Comparison of ENCODE assay signal across 10 mouse cellular contexts in genomic region chr19:37907451-37908320, GRCm38 (mm10).
A peak's percentile ranks its signal among the peaks of the same experiment; 100 is the strongest.
DNase-seq lines count a peak whose midpoint lies in the region; ATAC-seq and TF ChIP-seq lines count a peak whose summit lies in the region.
"Had no signal": no experiment of that assay in that cellular context is flagged by ENCODE, and none has a peak within 500 bp of the region (broad histone marks: within the 10 kb centered on the region; RNA-seq: fewer than 3 reads in every experiment).

No protein-coding gene starts in this region.

- H3K4me3 ChIP-seq in heart, embryonic 10.5 days, result peak overlapping the region; percentile 8; the same call in 1 of the 2 replicates
- peak overlapping the region; percentile 27 for H3K4me3 ChIP-seq in embryonic facial prominence, embryonic 10.5 days
- no peak overlapping the region for H3K4me3 ChIP-seq in liver, postnatal 0 days (ENCODE audit: low read depth, low read length)
- H3K4me3 ChIP-seq: liver, embryonic 12.5 days had no signal

- no peaks in the 10 kb centered on the region for H3K36me3 ChIP-seq in heart, embryonic 10.5 days
- H3K36me3 ChIP-seq in embryonic facial prominence, embryonic 10.5 days (replicated peaks), result no peaks in the 10 kb centered on the region
- peaks cover 5% of the 10 kb centered on the region for H3K36me3 ChIP-seq in liver, postnatal 0 days (replicated peaks; ENCODE audit: insufficient read depth, low read length)
- H3K36me3 ChIP-seq: liver, embryonic 12.5 days had no signal

- no peak for ATAC-seq in liver, postnatal 0 days
- ATAC-seq: liver, embryonic 12.5 days had no signal

- WGBS in heart, embryonic 10.5 days, result 29% methylated on average over 17 of the region's 17 CpGs
- WGBS in embryonic facial prominence, embryonic 10.5 days, result 26% methylated on average over 17 of the region's 17 CpGs
- 33% methylated on average over 17 of the region's 17 CpGs for WGBS in liver, postnatal 0 days (ENCODE audit: insufficient replicate concordance)

- no peaks in the 10 kb centered on the region for H3K9me3 ChIP-seq in heart, embryonic 10.5 days
- H3K9me3 ChIP-seq in embryonic facial prominence, embryonic 10.5 days, result no peaks in the 10 kb centered on the region
- no peaks in the 10 kb centered on the region for H3K9me3 ChIP-seq in liver, postnatal 0 days (ENCODE audit: low read length)
- H3K9me3 ChIP-seq: liver, embryonic 12.5 days had no signal

- H3K27ac ChIP-seq in heart, embryonic 10.5 days, result peak overlapping the region; percentile 29; the same call in 1 of the 2 replicates
- H3K27ac ChIP-seq in embryonic facial prominence, embryonic 10.5 days (replicated peaks), result peak overlapping the region; percentile 81
- H3K27ac ChIP-seq in liver, postnatal 0 days (ENCODE audit: low read depth), result no peak overlapping the region
- H3K27ac ChIP-seq: liver, embryonic 12.5 days had no signal

- DNase-seq in heart, embryonic 10.5 days (ENCODE audit: low spot score), result no peak
- no peak for DNase-seq in heart, postnatal 4 days
- peak; percentile 91 for DNase-seq in 3T3-L1 (ENCODE audit: low read depth, low spot score)
- DNase-seq in embryonic facial prominence, embryonic 10.5 days (ENCODE audit: low spot score), result peak; percentile 72
- peak; percentile 37 to 59 for DNase-seq in layer of hippocampus, postnatal 36 days
- DNase-seq in thymus, postnatal 4 days, result no peak
- no peak for DNase-seq in spleen, postnatal 14 days (ENCODE audit: low spot score in 2 of 2)
- no peak for DNase-seq in liver, postnatal 0 days
- DNase-seq: cerebellum, adult 8-10 months had no signal

- TF ChIP-seq CTCF in liver, postnatal 0 days (IDR thresholded peaks at IDR 0.05; ENCODE audit: low read depth), result no peak

- no peaks in the 10 kb centered on the region for H3K27me3 ChIP-seq in heart, embryonic 10.5 days (ENCODE audit: insufficient read depth, poor library complexity, severe bottlenecking)
- peaks cover 8% of the 10 kb centered on the region; the same call in 1 of the 2 replicates for H3K27me3 ChIP-seq in embryonic facial prominence, embryonic 10.5 days (replicated peaks; ENCODE audit: low read depth, poor library complexity, severe bottlenecking)
- no peaks in the 10 kb centered on the region for H3K27me3 ChIP-seq in liver, postnatal 0 days (ENCODE audit: insufficient read depth, low read length)
- H3K27me3 ChIP-seq: liver, embryonic 12.5 days had no signal

- peaks cover 18% of the 10 kb centered on the region for H3K4me1 ChIP-seq in heart, embryonic 10.5 days
- H3K4me1 ChIP-seq in embryonic facial prominence, embryonic 10.5 days, result peaks cover 32% of the 10 kb centered on the region
- H3K4me1 ChIP-seq in liver, postnatal 0 days (ENCODE audit: insufficient read depth), result no peaks in the 10 kb centered on the region

- no peak overlapping the region for H3K9ac ChIP-seq in liver, postnatal 0 days (replicated peaks)
- H3K9ac ChIP-seq: liver, embryonic 12.5 days had no signal

- H3K4me2 ChIP-seq in liver, postnatal 0 days (ENCODE audit: low read depth, low read length), result no peak overlapping the region
- H3K4me2 ChIP-seq: liver, embryonic 12.5 days had no signal

- no peak for TF ChIP-seq EP300 in liver, postnatal 0 days (IDR thresholded peaks at IDR 0.05; ENCODE audit: low read depth)

Comparison
In these comparisons a context has a peak if more than half of its experiments do, and no peak if none do; other contexts are left out.
1. DNase-seq: peak in 3T3-L1 (single experiment), embryonic facial prominence, embryonic 10.5 days (single experiment) and layer of hippocampus, postnatal 36 days (2 of 2); none in heart, embryonic 10.5 days (single experiment), heart, postnatal 4 days (single experiment), thymus, postnatal 4 days (single experiment), spleen, postnatal 14 days (0 of 2) and liver, postnatal 0 days (single experiment).